Mouse (Mus musculus) adrenal gland, postnatal 36 days (tissue): ENCODE measurements around the gene Gcgr. TPM values are rescaled to one million over a fixed set of nuclear protein-coding genes. Genes with fewer than 3 reads are reported as not detected.
"Not testable (repeated sequence)": the region's sequence is repeated elsewhere in the genome, so short reads cannot be mapped to it uniquely, and the experiment has no call there.

Experiments used
- DNase-seq, 2 experiments: peaks; one replicate each; pipeline ENCODE4 v3.0.0; 2021; ENCODE audit warnings: mixed read lengths in 1 of 2
- total RNA-seq, 2 experiments: library from RNA; stranded (reverse); gene quantifications; 2 replicates each; pipeline ENCODE4 v1.2.3; 2021

The Gcgr gene
- total RNA-seq, 2 experiments from 2014 or later, result 0.86 to 1.9 TPM

- no peak for DNase-seq
Measured at GRCm38 (mm10) chr11:120571754-120572416, 41.4 kb downstream of the Gcgr start.

- DNase-seq, result no peak
Measured at GRCm38 (mm10) chr11:120572417-120572751, 41.9 kb downstream of the Gcgr start.

DNA sequence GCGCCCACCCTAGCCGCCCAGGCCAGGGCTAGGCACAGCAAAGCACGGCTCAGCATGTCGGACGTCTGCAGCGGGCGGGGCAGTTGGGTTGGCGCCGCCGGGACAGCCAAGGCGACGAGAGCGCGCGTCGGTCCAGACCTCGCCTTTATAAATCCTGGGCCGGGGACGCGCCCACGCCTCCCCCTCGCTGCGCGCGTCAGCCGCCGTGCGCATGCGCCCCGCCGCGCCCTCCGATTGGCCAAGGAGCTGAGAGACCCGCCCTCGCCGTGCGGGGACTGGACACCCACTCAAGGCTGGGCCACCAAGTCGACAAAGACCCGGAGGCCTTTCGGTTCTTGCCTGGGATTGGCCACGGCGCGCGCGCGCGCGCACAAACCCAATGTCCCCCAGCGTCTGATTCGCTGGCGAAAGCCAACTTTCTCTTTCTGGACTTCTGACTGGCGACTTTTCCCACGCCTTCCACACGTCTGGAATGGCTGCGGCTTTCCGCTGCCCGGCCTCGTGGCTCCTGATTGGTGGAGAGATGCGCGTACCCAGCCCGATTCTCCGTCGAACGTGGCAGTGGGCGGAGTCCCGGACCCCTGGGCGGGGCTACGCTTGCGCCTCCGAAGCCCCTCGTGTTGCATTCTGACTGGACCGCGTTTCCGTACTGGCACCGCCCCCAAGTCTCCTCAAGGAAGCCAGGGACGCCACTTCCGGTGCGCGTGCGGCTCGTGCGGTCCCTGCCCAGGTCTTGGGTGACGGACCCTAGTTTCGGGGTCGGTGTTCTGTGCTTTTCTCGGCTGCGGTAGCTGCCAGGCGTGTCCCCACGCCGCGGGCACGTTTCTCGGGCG is 42.5 kb downstream of the Gcgr start, which contains the start of gene P4hb:
P4hb (minus strand) TSS at position 502 of the 833 bp plus-strand sequence.
- DNase-seq, result peak; percentile 100

DNA sequence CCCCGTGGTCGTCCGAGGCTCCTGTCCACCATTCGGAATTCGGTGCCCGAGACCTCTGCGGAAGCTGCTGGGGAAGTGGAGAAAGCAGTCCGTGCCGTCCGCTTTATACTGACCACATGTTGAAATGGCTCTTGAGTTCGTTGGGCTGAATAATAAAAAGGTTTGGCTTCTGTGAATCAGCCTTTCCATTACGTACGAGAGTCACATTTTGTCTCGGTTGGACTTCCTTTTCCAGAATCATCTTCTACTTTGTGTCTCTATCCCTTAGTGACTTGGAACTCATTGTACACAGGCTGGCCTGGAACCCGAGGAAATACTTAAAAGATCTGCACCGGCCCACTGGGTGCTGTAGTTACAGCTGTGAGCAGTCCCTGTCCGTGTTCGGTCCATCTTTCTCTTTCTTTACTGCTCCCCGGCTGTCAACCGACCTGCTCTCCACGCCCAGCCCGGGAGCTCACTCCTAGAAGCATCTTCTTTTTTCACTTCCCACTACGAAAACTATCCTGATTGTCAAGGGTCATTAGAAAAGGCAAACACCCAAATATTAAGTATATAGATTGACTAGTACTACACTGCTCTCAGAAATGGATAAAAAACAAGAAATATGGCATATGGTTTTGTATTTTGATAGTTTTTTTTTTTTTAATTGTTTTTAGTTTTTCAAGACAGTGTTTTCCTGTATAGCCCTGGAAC is 43.2 kb downstream of the Gcgr start:
- DNase-seq, result peak in 1 of 2 experiments; percentile 22

DNA sequence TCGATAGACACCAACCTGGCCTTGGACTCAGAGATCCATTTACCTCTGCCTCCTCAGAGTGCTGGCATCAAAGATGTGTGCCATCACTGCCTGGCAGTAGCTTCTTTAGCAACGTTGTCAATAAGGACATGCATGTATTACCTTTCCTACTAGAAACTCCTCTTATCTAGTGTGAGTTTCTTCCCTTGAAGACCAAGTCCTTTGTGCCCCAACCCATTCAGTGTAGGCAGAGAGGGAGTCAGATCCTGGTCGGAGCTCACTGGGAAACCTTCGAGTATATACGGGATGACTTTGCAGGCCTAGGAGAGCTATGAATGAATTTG is 43.7 kb downstream of the Gcgr start:
- no peak for DNase-seq

- no peak for DNase-seq
Measured at GRCm38 (mm10) chr11:120575046-120575445, 44.5 kb downstream of the Gcgr start.

GRCm38 (mm10) chr11:120575940-120576339 is 45.4 kb downstream of the Gcgr start:
- DNase-seq, result no peak

DNA sequence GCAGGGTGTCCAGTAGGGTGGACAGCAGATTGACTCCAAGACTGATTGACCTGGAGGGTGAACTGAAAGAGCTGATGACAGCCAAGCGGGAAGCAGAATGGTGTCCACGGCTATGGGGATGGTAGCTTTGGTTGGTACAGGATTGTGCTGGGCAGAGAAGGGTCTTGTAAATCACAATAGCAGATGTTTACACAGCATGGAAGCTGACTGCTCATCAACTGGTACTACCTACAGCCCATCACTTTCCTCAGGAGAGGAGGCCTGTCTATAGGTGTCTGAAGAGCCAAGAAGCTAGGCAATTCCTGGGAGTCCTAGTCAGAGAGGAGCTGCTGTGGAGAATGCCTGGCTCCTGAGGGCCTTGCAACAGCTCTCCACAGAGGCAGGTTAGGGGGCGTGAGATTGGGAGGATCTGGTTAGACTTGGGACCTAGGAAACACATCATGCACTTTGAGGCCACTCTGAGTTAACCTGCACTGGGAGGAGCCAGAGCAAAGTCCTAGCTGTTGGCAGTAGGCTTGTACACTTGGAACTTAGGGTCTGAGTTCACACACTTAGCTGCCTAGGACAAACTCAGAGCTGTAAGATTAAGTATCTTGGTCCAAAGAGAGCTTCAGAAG is 46.0 kb downstream of the Gcgr start:
- no peak for DNase-seq

- DNase-seq, result no peak
Measured at GRCm38 (mm10) chr11:120577211-120578023, 46.9 kb downstream of the Gcgr start.

DNA sequence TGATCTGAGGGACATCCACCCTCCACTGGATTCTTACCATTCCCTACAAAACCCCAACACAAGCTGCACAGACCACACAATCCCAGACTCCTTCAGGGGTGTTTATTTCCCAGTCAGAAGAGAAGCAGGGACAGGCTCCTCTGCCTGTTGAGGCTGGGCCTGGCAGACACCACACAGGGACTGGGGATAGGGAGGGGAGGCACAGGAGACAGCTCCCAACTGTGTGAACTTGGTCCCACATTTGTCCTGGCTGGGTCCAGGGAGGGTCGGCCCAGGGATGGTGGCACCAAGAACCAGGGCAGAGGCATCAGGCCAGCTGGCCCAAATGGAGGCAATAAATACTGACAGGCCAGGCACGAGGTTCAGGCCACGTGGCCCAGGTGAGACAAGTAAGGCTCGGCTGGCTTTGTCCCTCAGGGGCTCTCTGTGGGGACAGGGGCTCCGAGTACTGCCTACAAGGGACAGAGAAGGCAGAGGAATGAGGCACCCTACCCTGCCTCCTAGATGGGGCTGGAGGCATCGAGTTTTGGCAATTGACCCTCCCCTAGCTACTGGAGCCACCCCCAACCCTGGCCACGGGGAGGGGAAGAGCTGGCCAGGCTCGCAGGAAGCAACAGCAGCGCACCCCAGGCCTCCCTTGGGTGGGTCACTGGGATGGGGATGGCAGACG is 47.7 kb downstream of the Gcgr start:
- DNase-seq, result no peak

- DNase-seq, result peak in 1 of 2 experiments; percentile 22
Measured at GRCm38 (mm10) chr11:120578694-120579243, 48.3 kb downstream of the Gcgr start.

- peak; percentile 63 to 75 for DNase-seq
Measured at GRCm38 (mm10) chr11:120579316-120580107, 49.0 kb downstream of the Gcgr start.

- no peak for DNase-seq
Measured at GRCm38 (mm10) chr11:120580190-120580589, 49.7 kb downstream of the Gcgr start.

- peak; percentile 57 to 68 for DNase-seq
Measured at GRCm38 (mm10) chr11:120580871-120581331, 50.4 kb downstream of the Gcgr start.

- peak; percentile 91 to 94 for DNase-seq
Measured at GRCm38 (mm10) chr11:120581490-120582267, 51.2 kb downstream of the Gcgr start, which contains the start of gene Arhgdia. TSS of gene Arhgdia (minus strand) at chr11:120581624.

DNA sequence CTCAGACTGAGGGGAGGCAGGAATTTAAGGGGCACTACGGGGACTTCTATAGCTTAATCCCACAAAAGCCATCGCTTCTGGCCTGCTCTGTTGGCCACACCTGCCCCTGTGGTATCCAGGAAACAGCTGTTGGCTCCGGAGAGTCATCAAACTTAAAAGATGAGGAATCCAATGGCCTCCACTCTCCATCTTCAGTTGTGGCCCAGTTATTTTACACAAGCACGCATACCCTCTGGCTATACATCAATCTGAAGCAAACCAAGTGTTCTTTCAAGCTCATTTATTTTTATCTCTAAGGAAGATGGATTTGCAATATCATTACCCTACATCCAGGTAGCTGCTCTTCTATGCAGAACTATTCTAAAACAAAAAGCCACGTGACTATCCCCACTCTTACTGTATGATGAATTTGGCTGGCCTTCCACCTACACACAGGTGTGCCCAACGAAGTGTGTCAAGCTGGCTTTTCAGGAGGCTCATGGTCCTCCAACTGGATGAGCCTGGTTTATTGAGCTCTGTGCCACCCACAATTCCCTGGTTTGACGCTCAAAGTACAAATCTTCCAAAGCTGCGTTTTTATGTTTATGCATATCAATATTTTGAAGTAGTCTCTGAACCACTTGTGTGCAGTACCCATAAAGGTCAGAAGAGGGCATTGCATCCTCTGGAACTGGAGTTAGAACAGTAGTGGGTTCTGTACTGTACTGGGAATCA is 51.9 kb downstream of the Gcgr start:
- peak in 1 of 2 experiments; percentile 41 for DNase-seq

- DNase-seq, result not testable (repeated sequence)
Measured at GRCm38 (mm10) chr11:120582982-120583293, 52.4 kb downstream of the Gcgr start.

- DNase-seq, result no peak
Measured at GRCm38 (mm10) chr11:120583937-120584336, 53.4 kb downstream of the Gcgr start.
